Mouse (Mus musculus): Measurements from ENCODE around the gene Carhsp1.

- TF ChIP-seq CTCF (IDR thresholded peaks at IDR 0.05) (no peak), EP300 (IDR thresholded peaks at IDR 0.05) (no peak)
These were observed 15.7 kb downstream of the Carhsp1 start for GRCm38 (mm10) chr16:8656256-8656655.
